Mouse (Mus musculus) liver, embryonic 14.5 days (tissue): ENCODE data around the gene Evi2. TPM values are rescaled to one million over a fixed set of nuclear protein-coding genes. Genes with fewer than 3 reads are reported as not detected.

Source experiments
- ATAC-seq: fragments of 200-750 bp; cut with Nextera tagmentation; 2 replicates; pipeline ENCODE4 v1.8.0; 2017; ENCODE audit warnings: moderate number of reproducible peaks, mild to moderate bottlenecking, moderate library complexity; ENCODE audit not compliant: insufficient read depth
- DNase-seq, 3 experiments: peaks; one replicate each; pipeline ENCODE4 v3.0.0-alpha.2; 2012 to 2013; ENCODE audit warnings: low read depth in 3 of 3, low spot score in 3 of 3
- H3K27ac ChIP-seq: fragments of 300-500 bp; sonication (generic); 2 replicates; pipeline ENCODE4 v1.5.1; 2014; ENCODE audit warnings: moderate library complexity, mild to moderate bottlenecking, control low read depth, inconsistent platforms
- H3K27me3 ChIP-seq: fragments of 300-500 bp; sonication (generic); 2 replicates; pipeline ENCODE4 v1.6.1; 2014; ENCODE audit warnings: mild to moderate bottlenecking, low read length, moderate library complexity; ENCODE audit not compliant: control insufficient read depth, insufficient read depth
- H3K36me3 ChIP-seq: fragments of 300-500 bp; sonication (generic); replicated peaks from 2 replicates; pipeline ENCODE4 v1.6.1; 2014; ENCODE audit warnings: low read depth; ENCODE audit not compliant: control insufficient read depth, insufficient read depth
- H3K4me1 ChIP-seq, 2 experiments: fragments of 200-500 bp in 1 of 2; fragments of 300-500 bp in 1 of 2; sonication (generic) in 1 of 2; replicated peaks; 2 replicates each; pipeline ENCODE4 v1.6.1; 2012 to 2014; ENCODE audit warnings: antibody characterized with exemption in 1 of 2, inconsistent platforms in 1 of 2, low read length in 1 of 2; ENCODE audit not compliant: control insufficient read depth in 2 of 2, insufficient read depth in 2 of 2
- H3K4me2 ChIP-seq: fragments of 300-500 bp; sonication (generic); 2 replicates; pipeline ENCODE4 v1.6.1; 2014; ENCODE audit warnings: low read depth, mild to moderate bottlenecking, control low read depth, moderate library complexity
- H3K4me3 ChIP-seq, 2 experiments: fragments of 200-500 bp in 1 of 2; fragments of 300-500 bp in 1 of 2; sonication (generic) in 1 of 2; 2 replicates each; pipeline ENCODE4 v1.5.1; 2012 to 2014; ENCODE audit warnings: low read depth in 2 of 2, low read length in 2 of 2, mild to moderate bottlenecking in 2 of 2, control low read depth in 1 of 2, inconsistent platforms in 1 of 2, moderate library complexity in 1 of 2; ENCODE audit not compliant: insufficient read depth in 1 of 2
- H3K9ac ChIP-seq: fragments of 300-500 bp; sonication (generic); replicated peaks from 2 replicates; pipeline ENCODE4 v1.6.1; 2014; ENCODE audit warnings: mild to moderate bottlenecking, control low read depth, moderate library complexity
- H3K9me3 ChIP-seq: fragments of 300-500 bp; sonication (generic); 2 replicates; pipeline ENCODE4 v1.6.1; 2016; ENCODE audit warnings: low read length, mixed read lengths; ENCODE audit not compliant: control insufficient read depth
- CTCF ChIP-seq: IDR thresholded peaks from 2 replicates; pipeline ENCODE4 v1.5.1; 2016; ENCODE audit warnings: antibody characterized with exemption, low read depth, control low read depth
- EP300 ChIP-seq: IDR thresholded peaks from 2 replicates; pipeline ENCODE4 v1.6.1; 2016; ENCODE audit warnings: antibody characterized with exemption, low read depth
- WGBS: fragments of 180-500 bp; shearing (Covaris S2); extraction: QIAGEN DNeasy Blood & Tissue Kit; methylation state at CpG from one replicate; pipeline ENCODE4 v1.1.7; 2014; ENCODE audit not compliant: insufficient replicate concordance; 5-methylcytosine and 5-hydroxymethylcytosine counted together
- polyA plus RNA-seq, 2 experiments: library from polyadenylated mRNA; depleted of rRNA in 1 of 2; stranded (reverse) in 1 of 2; unstranded in 1 of 2; fragments of >200 nt; fragmentation: Nextera tagmentation in 1 of 2; extraction: Ambion mirVana in 1 of 2; gene quantifications; 2 replicates each; pipeline versions ENCODE4 v1.2.1 to v1.2.3; 2012 to 2014

Evi2 gene
- polyA plus RNA-seq, 2 experiments = 0.44 to 0.63 TPM

DNA sequence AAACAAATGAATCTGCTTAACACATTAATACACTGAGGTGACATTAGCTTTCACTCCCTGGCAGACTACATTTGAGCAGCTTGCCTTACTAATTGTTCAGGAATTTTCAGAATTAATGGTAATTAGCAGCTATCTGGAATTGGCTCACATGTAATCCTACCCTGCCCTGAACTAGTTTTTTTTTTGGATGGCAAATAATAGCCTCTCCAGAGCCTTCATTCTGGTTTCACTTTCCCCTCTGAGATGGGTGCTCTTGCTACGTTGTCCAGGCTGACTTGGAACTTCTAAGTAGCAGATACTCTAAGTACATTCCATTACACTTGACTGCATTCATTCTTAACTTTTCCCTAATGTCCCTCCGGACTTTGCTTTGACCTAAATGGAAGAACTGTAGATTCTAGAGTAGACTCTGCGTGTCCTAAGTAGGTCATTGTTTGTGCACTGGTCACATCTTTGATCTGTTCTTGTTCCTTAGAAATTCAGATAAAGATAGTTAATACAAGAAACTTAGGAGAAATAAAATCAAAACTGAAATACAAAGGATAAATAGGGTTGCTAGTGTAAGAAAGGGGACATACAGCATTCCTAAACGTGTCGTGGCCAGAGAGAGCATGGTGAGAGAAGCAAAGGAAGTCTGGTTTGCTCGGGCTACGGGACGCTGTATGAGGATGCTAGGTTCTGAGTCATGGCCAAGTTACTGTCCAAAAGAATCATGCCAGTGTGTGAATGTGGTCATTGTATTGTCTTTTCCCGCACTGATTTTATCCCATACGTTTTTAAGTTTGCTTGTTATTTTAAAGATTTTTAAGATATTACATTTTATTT is 35.2 kb downstream of the Evi2 start:
- Histone ChIP-seq H3K27ac (no peak overlapping the region), H3K9me3 (no peaks in the 10 kb centered on the region), H3K27me3 (no peaks in the 10 kb centered on the region), H3K4me3 (no peak overlapping the region), H3K36me3 (no peaks in the 10 kb centered on the region), H3K4me1 (no peaks in the 10 kb centered on the region), H3K4me2 (no peak overlapping the region), H3K9ac (no peak overlapping the region)
- no peak for DNase-seq
- 74% methylated on average over 10 of the region's 10 CpGs for WGBS
- ATAC-seq = no peak
- no peak for TF ChIP-seq EP300
- TF ChIP-seq CTCF = no peak

- H3K27ac ChIP-seq = no peak overlapping the region
- H3K27me3 ChIP-seq = no peaks in the 10 kb centered on the region
- H3K4me1 ChIP-seq = no peaks in the 10 kb centered on the region
- H3K4me3 ChIP-seq = no peak overlapping the region
- no peak for DNase-seq
- ATAC-seq = no peak
- H3K9me3 ChIP-seq = no peaks in the 10 kb centered on the region
- H3K4me2 ChIP-seq = no peak overlapping the region
- no peak for TF ChIP-seq EP300
- no peak for TF ChIP-seq CTCF
- no peaks in the 10 kb centered on the region for H3K36me3 ChIP-seq
- no peak overlapping the region for H3K9ac ChIP-seq
These were observed 45.7 kb downstream of the Evi2 start for GRCm38 (mm10) chr11:79484721-79485120.

DNA sequence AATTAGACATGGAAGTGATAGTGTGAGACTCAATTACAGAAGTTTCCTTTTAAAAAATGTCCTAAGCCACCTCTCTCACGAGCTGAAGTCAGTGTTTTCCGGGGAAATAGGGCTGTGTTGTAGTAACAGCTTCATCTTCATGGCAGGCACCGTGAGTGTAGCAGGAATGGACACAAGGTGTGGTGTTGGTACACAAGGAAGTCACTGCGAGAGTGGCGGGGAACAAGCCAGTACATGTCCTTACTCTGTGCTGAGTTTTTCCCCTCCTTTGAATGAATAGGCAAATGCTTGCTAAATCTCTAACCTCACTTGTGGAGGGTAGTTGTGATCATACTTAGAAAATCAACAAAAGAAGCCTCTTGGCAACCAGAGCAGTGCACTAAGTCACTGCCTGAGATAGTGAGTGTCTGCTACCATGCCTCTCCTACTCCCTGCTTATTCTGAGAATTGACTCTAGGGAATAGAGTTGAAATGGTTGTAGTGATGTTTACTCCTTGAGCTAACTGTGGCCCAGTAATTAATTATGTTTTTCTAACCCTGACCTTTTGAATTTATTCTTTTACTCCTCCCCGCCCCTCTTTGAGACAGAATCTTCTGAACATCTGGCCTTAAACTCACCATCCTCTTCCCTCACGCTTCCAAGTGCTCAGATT is 46.4 kb downstream of the Evi2 start:
- Histone ChIP-seq H3K36me3 (no peaks in the 10 kb centered on the region), H3K9ac (no peak overlapping the region), H3K4me1 (no peaks in the 10 kb centered on the region), H3K4me2 (no peak overlapping the region), H3K27ac (no peak overlapping the region), H3K4me3 (no peak overlapping the region), H3K27me3 (no peaks in the 10 kb centered on the region), H3K9me3 (no peaks in the 10 kb centered on the region)
- no peak for ATAC-seq
- TF ChIP-seq EP300 (no peak), CTCF (no peak)
- 70% methylated on average over 7 of the region's 7 CpGs for WGBS
- DNase-seq = no peak

GRCm38 (mm10) chr11:79483392-79483791 is 47.0 kb downstream of the Evi2 start:
- WGBS = 77% methylated on average over 6 of the region's 6 CpGs
- ATAC-seq (no peak), DNase-seq (no peak)

DNA sequence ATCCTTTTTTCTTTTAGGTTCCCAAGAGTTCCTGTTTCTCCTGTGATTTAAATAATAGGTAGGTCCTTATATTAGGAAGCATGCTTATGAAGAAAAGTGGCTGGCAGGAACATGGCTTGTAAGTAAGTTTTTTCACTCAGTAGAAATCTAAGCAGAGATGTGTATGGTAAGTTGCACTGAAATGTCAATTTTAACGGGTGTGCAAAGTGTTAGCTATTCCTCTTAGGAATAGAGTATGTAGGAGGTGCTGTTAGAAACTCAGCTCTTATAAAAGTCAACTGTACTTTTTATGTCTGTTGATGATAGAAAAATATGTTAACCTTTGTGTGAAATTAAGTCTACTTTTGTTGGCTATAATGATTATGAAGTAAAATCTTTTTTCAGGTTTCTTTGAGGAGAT is 62.3 kb downstream of the Evi2 start:
- no peak for ATAC-seq
- Histone ChIP-seq H3K9me3 (no peaks in the 10 kb centered on the region), H3K4me3 (no peak overlapping the region), H3K27ac (no peak overlapping the region), H3K4me2 (no peak overlapping the region), H3K27me3 (no peaks in the 10 kb centered on the region), H3K4me1 (no peaks in the 10 kb centered on the region), H3K9ac (no peak overlapping the region), H3K36me3 (no peaks in the 10 kb centered on the region)
- TF ChIP-seq EP300 (no peak), CTCF (no peak)
- DNase-seq = no peak
- WGBS = 71% methylated on average over 1 of the region's 1 CpGs

More at GRCm38 (mm10) chr11:79483392-79483791, 47.0 kb downstream of the Evi2 start:
- TF ChIP-seq EP300 (no peak), CTCF (no peak)
- Histone ChIP-seq H3K9ac (no peak overlapping the region), H3K4me1 (no peaks in the 10 kb centered on the region), H3K4me3 (no peak overlapping the region), H3K9me3 (no peaks in the 10 kb centered on the region), H3K36me3 (no peaks in the 10 kb centered on the region), H3K4me2 (no peak overlapping the region), H3K27ac (no peak overlapping the region), H3K27me3 (no peaks in the 10 kb centered on the region)

Other genes starting within 250 kb of the Evi2 start
- gene Gm9964, start 233.7 kb downstream of the Evi2 start, polyA plus RNA-seq (2012; rRNA removed) = not detected in 2 replicates
- not detected in 2 replicates for gene Gm9964, start 233.7 kb downstream of the Evi2 start, polyA plus RNA-seq (2014; fragmentation: Nextera tagmentation; extraction: Ambion mirVana)
- 2.0 and 2.3 TPM in 2 replicates for gene Nf1, start 190.9 kb downstream of the Evi2 start, polyA plus RNA-seq (2012; rRNA removed)
- 1.7 and 1.8 TPM in 2 replicates for gene Nf1, start 190.9 kb downstream of the Evi2 start, polyA plus RNA-seq (2014; fragmentation: Nextera tagmentation; extraction: Ambion mirVana)
- gene Omg, start 26.5 kb downstream of the Evi2 start, polyA plus RNA-seq (2012; rRNA removed) = 0.01 and 0.02 TPM in 2 replicates
- not detected in 2 replicates for gene Omg, start 26.5 kb downstream of the Evi2 start, polyA plus RNA-seq (2014; fragmentation: Nextera tagmentation; extraction: Ambion mirVana)
- 8.4 and 9.7 TPM in 2 replicates for gene Evi2b, start 6.8 kb downstream of the Evi2 start, polyA plus RNA-seq (2012; rRNA removed)
- 7.7 and 7.8 TPM in 2 replicates for gene Evi2b, start 6.8 kb downstream of the Evi2 start, polyA plus RNA-seq (2014; fragmentation: Nextera tagmentation; extraction: Ambion mirVana)
- gene Evi2a, start within 50 bp of the Evi2 start, polyA plus RNA-seq (2012; rRNA removed) = 2.4 and 3.9 TPM in 2 replicates
- 4.2 TPM in 2 replicates for gene Evi2a, start within 50 bp of the Evi2 start, polyA plus RNA-seq (2014; fragmentation: Nextera tagmentation; extraction: Ambion mirVana)
- gene Rab11fip4, start 60.6 kb upstream of the Evi2 start, polyA plus RNA-seq (2012; rRNA removed) = 0.63 and 0.82 TPM in 2 replicates
- 0.46 and 0.64 TPM in 2 replicates for gene Rab11fip4, start 60.6 kb upstream of the Evi2 start, polyA plus RNA-seq (2014; fragmentation: Nextera tagmentation; extraction: Ambion mirVana)